Mouse (Mus musculus): ENCODE data around the gene Eps8.

Eps8 gene

GRCm38 (mm10) chr6:137661583-137662365 is 7.1 kb upstream of the Eps8 start:
- no peak for DNase-seq (ENCODE audit: low spot score)

- DNase-seq (ENCODE audit: low spot score), result no peak
These were observed 3.9 kb upstream of the Eps8 start for GRCm38 (mm10) chr6:137658426-137659088.

GRCm38 (mm10) chr6:137657203-137657602 is 2.5 kb upstream of the Eps8 start:
- DNase-seq (ENCODE audit: low spot score), result no peak

- no peak for DNase-seq (ENCODE audit: low spot score)
These were observed 5.1 kb downstream of the Eps8 start for GRCm38 (mm10) chr6:137649528-137649927.

GRCm38 (mm10) chr6:137649068-137649480 is 5.6 kb downstream of the Eps8 start:
- DNase-seq (ENCODE audit: low spot score), result no peak

GRCm38 (mm10) chr6:137648110-137649067 is 6.3 kb downstream of the Eps8 start:
- no peak for DNase-seq (ENCODE audit: low spot score)

- DNase-seq (ENCODE audit: low spot score), result no peak
These were observed 7.0 kb downstream of the Eps8 start for GRCm38 (mm10) chr6:137647646-137648045.

GRCm38 (mm10) chr6:137646726-137647125 is 8.0 kb downstream of the Eps8 start:
- DNase-seq (ENCODE audit: low spot score), result no peak

GRCm38 (mm10) chr6:137644893-137645292 is 9.8 kb downstream of the Eps8 start:
- no peak for DNase-seq (ENCODE audit: low spot score)

GRCm38 (mm10) chr6:137643814-137644213 is 10.9 kb downstream of the Eps8 start:
- DNase-seq (ENCODE audit: low spot score), result no peak

- no peak for DNase-seq (ENCODE audit: low spot score)
These were observed 13.0 kb downstream of the Eps8 start for GRCm38 (mm10) chr6:137641642-137642041.

GRCm38 (mm10) chr6:137638834-137639567 is 15.7 kb downstream of the Eps8 start:
- DNase-seq (ENCODE audit: low spot score), result no peak

- DNase-seq (ENCODE audit: low spot score), result no peak
These were observed 17.2 kb downstream of the Eps8 start for GRCm38 (mm10) chr6:137637443-137637842.

GRCm38 (mm10) chr6:137636131-137636530 is 18.5 kb downstream of the Eps8 start:
- no peak for DNase-seq (ENCODE audit: low spot score)

GRCm38 (mm10) chr6:137633626-137634025 is 21.1 kb downstream of the Eps8 start:
- DNase-seq (ENCODE audit: low spot score), result no peak

GRCm38 (mm10) chr6:137633121-137633520 is 21.6 kb downstream of the Eps8 start:
- no peak for DNase-seq (ENCODE audit: low spot score)

GRCm38 (mm10) chr6:137630387-137630786 is 24.3 kb downstream of the Eps8 start:
- no peak for DNase-seq (ENCODE audit: low spot score)

GRCm38 (mm10) chr6:137629603-137630231 is 25.0 kb downstream of the Eps8 start:
- no peak for DNase-seq (ENCODE audit: low spot score)

- DNase-seq (ENCODE audit: low spot score), result no peak
These were observed 26.0 kb downstream of the Eps8 start for GRCm38 (mm10) chr6:137628715-137629114.

GRCm38 (mm10) chr6:137621021-137621420 is 33.7 kb downstream of the Eps8 start:
- DNase-seq (ENCODE audit: low spot score), result no peak

GRCm38 (mm10) chr6:137613903-137614302 is 40.8 kb downstream of the Eps8 start:
- DNase-seq (ENCODE audit: low spot score), result no peak
